14 mouse cellular contexts compared by ENCODE assay signal in genomic region chr9:66182679-66182993, GRCm38 (mm10). TPM values are rescaled to one million over a fixed set of nuclear protein-coding genes. Genes with fewer than 3 reads are reported as not detected.
DNase-seq lines count a peak whose midpoint lies in the region; ATAC-seq lines count a peak whose summit lies in the region.
"Had no signal": no experiment of that assay in that cellular context is flagged by ENCODE, and none has a peak within 500 bp of the region (broad histone marks: within the 10 kb centered on the region; RNA-seq: fewer than 3 reads in every experiment).

No protein-coding gene starts in this region.

- no peak overlapping the region for H3K4me3 ChIP-seq in heart, embryonic 11.5 days (ENCODE audit: low read depth, low read length)
- no peak overlapping the region for H3K4me3 ChIP-seq in embryonic facial prominence, embryonic 14.5 days (ENCODE audit: low read depth, low read length)
- peak overlapping the region; percentile 36 for H3K4me3 ChIP-seq in liver, embryonic 12.5 days
- H3K4me3 ChIP-seq in midbrain, embryonic 11.5 days (ENCODE audit: low read depth, low read length), result no peak overlapping the region
- H3K4me3 ChIP-seq: neural tube, embryonic 13.5 days had no signal

- H3K4me1 ChIP-seq in heart, embryonic 11.5 days (ENCODE audit: control insufficient read depth, insufficient read depth, low read length), result peaks cover 31% of the 10 kb centered on the region
- H3K4me1 ChIP-seq in embryonic facial prominence, embryonic 14.5 days (ENCODE audit: control insufficient read depth, insufficient read depth, low read length), result peaks cover 3% of the 10 kb centered on the region; the same call in 1 of the 2 replicates
- peaks cover 96% of the 10 kb centered on the region for H3K4me1 ChIP-seq in liver, embryonic 12.5 days
- peaks cover 10% of the 10 kb centered on the region for H3K4me1 ChIP-seq in midbrain, embryonic 11.5 days (ENCODE audit: control insufficient read depth, insufficient read depth, low read length)

- H3K9me3 ChIP-seq in heart, embryonic 11.5 days (replicated peaks; ENCODE audit: control insufficient read depth, low read length), result no peaks in the 10 kb centered on the region
- no peaks in the 10 kb centered on the region for H3K9me3 ChIP-seq in embryonic facial prominence, embryonic 14.5 days (ENCODE audit: control insufficient read depth, low read length)
- H3K9me3 ChIP-seq in liver, embryonic 12.5 days (replicated peaks), result no peaks in the 10 kb centered on the region
- H3K9me3 ChIP-seq in midbrain, embryonic 11.5 days (ENCODE audit: control insufficient read depth, low read length), result no peaks in the 10 kb centered on the region
- H3K9me3 ChIP-seq: neural tube, embryonic 13.5 days had no signal

- no peaks in the 10 kb centered on the region for H3K36me3 ChIP-seq in heart, embryonic 11.5 days (ENCODE audit: control insufficient read depth, insufficient read depth, low read length)
- no peaks in the 10 kb centered on the region for H3K36me3 ChIP-seq in embryonic facial prominence, embryonic 14.5 days (ENCODE audit: control insufficient read depth, insufficient read depth, low read length)
- no peaks in the 10 kb centered on the region for H3K36me3 ChIP-seq in liver, embryonic 12.5 days
- H3K36me3 ChIP-seq in midbrain, embryonic 11.5 days (ENCODE audit: control insufficient read depth, insufficient read depth, low read length), result no peaks in the 10 kb centered on the region
- H3K36me3 ChIP-seq: neural tube, embryonic 13.5 days had no signal

- H3K27me3 ChIP-seq in heart, embryonic 11.5 days (ENCODE audit: control insufficient read depth, insufficient read depth, low read length), result no peaks in the 10 kb centered on the region
- no peaks in the 10 kb centered on the region for H3K27me3 ChIP-seq in embryonic facial prominence, embryonic 14.5 days (replicated peaks; ENCODE audit: control insufficient read depth, insufficient read depth, low read length)
- no peaks in the 10 kb centered on the region for H3K27me3 ChIP-seq in liver, embryonic 12.5 days (replicated peaks)
- H3K27me3 ChIP-seq in midbrain, embryonic 11.5 days (ENCODE audit: control insufficient read depth, insufficient read depth, low read length), result no peaks in the 10 kb centered on the region
- H3K27me3 ChIP-seq: neural tube, embryonic 13.5 days had no signal

- WGBS in heart, embryonic 11.5 days (ENCODE audit: insufficient replicate concordance), result 39% methylated on average over 3 of the region's 3 CpGs
- 65% methylated on average over 3 of the region's 3 CpGs for WGBS in embryonic facial prominence, embryonic 14.5 days
- WGBS in liver, embryonic 12.5 days (ENCODE audit: insufficient replicate concordance), result 22% methylated on average over 3 of the region's 3 CpGs
- WGBS in midbrain, embryonic 11.5 days, result 75% methylated on average over 3 of the region's 3 CpGs

- ATAC-seq in heart, embryonic 11.5 days (replicated peaks; ENCODE audit: insufficient number of reproducible peaks, low FRiP score, low TSS enrichment), result peak; percentile 44; the same call in 1 of the 2 replicates
- no peak for ATAC-seq in embryonic facial prominence, embryonic 14.5 days (ENCODE audit: low read depth)
- ATAC-seq in liver, embryonic 12.5 days, result peak; percentile 47
- ATAC-seq in midbrain, embryonic 11.5 days (ENCODE audit: low FRiP score), result no peak
- ATAC-seq: forebrain, embryonic 16.5 days had no signal

- peak overlapping the region; percentile 37; the same call in 1 of the 2 replicates for H3K4me2 ChIP-seq in heart, embryonic 11.5 days
- H3K4me2 ChIP-seq in embryonic facial prominence, embryonic 14.5 days (ENCODE audit: low read depth, low read length), result no peak overlapping the region
- H3K4me2 ChIP-seq in liver, embryonic 12.5 days, result peak overlapping the region; percentile 70
- no peak overlapping the region for H3K4me2 ChIP-seq in midbrain, embryonic 11.5 days
- H3K4me2 ChIP-seq: neural tube, embryonic 13.5 days had no signal

- peak overlapping the region; percentile 88 for H3K27ac ChIP-seq in heart, embryonic 11.5 days (ENCODE audit: low read depth, low read length)
- H3K27ac ChIP-seq in embryonic facial prominence, embryonic 14.5 days (replicated peaks; ENCODE audit: low read depth, low read length), result peak overlapping the region; percentile 41
- peak overlapping the region; percentile 98 for H3K27ac ChIP-seq in liver, embryonic 12.5 days
- H3K27ac ChIP-seq in midbrain, embryonic 11.5 days (ENCODE audit: low read depth, low read length), result no peak overlapping the region; the same call in 1 of the 2 replicates
- H3K27ac ChIP-seq: neural tube, embryonic 13.5 days had no signal

- H3K9ac ChIP-seq in heart, embryonic 11.5 days (ENCODE audit: low read depth, low read length), result peak overlapping the region; percentile 17; the same call in 1 of the 2 replicates
- no peak overlapping the region for H3K9ac ChIP-seq in embryonic facial prominence, embryonic 14.5 days (ENCODE audit: low read depth, low read length)
- peak overlapping the region; percentile 72 for H3K9ac ChIP-seq in liver, embryonic 12.5 days
- no peak overlapping the region for H3K9ac ChIP-seq in midbrain, embryonic 11.5 days (ENCODE audit: low read length)
- H3K9ac ChIP-seq: neural tube, embryonic 13.5 days had no signal

- DNase-seq in heart, adult 9 months (ENCODE audit: low spot score in 2 of 2), result no peak
- peak; percentile 23 for DNase-seq in A20 (ENCODE audit: low read depth, low spot score)
- no peak for DNase-seq in embryonic facial prominence, embryonic 14.5 days (ENCODE audit: low spot score)
- DNase-seq in kidney, adult 9 months, result no peak
- DNase-seq in thymus, postnatal 14 days, result no peak
- DNase-seq in midbrain, embryonic 11.5 days (ENCODE audit: low spot score, missing footprints), result no peak
- DNase-seq: B cell, adult 2 months; cerebellum, adult 9-11 months; gastrocnemius, postnatal 25 days; thymus, adult 2 months had no signal

RNA-seq across cellular contexts. Expression of gene Dapk2, which starts 24.6 kb away (rescaled TPM):
- polyA plus RNA-seq in heart, embryonic 11.5 days (2014; fragmentation: Nextera tagmentation; extraction: Ambion mirVana), result 9.8 and 11.2 TPM in 2 replicates
- polyA plus RNA-seq in embryonic facial prominence, embryonic 14.5 days (2014; fragmentation: Nextera tagmentation; extraction: Ambion mirVana), result 10.6 and 14.3 TPM in 2 replicates
- 12.3 and 16.4 TPM in 2 replicates for polyA plus RNA-seq in liver, embryonic 12.5 days (2016; fragmentation: Nextera tagmentation; extraction: Ambion mirVana)
- 6.7 and 7.4 TPM in 2 replicates for polyA plus RNA-seq in midbrain, embryonic 11.5 days (2014; fragmentation: Nextera tagmentation; extraction: Ambion mirVana)

RNA-seq across cellular contexts. Expression of gene Ciao2a, which starts 56.2 kb away (rescaled TPM):
- polyA plus RNA-seq in heart, embryonic 11.5 days (2014; fragmentation: Nextera tagmentation; extraction: Ambion mirVana), result 178 and 181 TPM in 2 replicates
- 112 and 119 TPM in 2 replicates for polyA plus RNA-seq in embryonic facial prominence, embryonic 14.5 days (2014; fragmentation: Nextera tagmentation; extraction: Ambion mirVana)
- polyA plus RNA-seq in liver, embryonic 12.5 days (2016; fragmentation: Nextera tagmentation; extraction: Ambion mirVana), result 199 TPM in 2 replicates
- polyA plus RNA-seq in midbrain, embryonic 11.5 days (2014; fragmentation: Nextera tagmentation; extraction: Ambion mirVana), result 156 and 171 TPM in 2 replicates

RNA-seq across cellular contexts. Expression of gene Snx1, which starts 56.2 kb away (rescaled TPM):
- 71.7 and 73.5 TPM in 2 replicates for polyA plus RNA-seq in heart, embryonic 11.5 days (2014; fragmentation: Nextera tagmentation; extraction: Ambion mirVana)
- 139 and 143 TPM in 2 replicates for polyA plus RNA-seq in embryonic facial prominence, embryonic 14.5 days (2014; fragmentation: Nextera tagmentation; extraction: Ambion mirVana)
- polyA plus RNA-seq in liver, embryonic 12.5 days (2016; fragmentation: Nextera tagmentation; extraction: Ambion mirVana), result 89.6 and 95.1 TPM in 2 replicates
- 147 and 150 TPM in 2 replicates for polyA plus RNA-seq in midbrain, embryonic 11.5 days (2014; fragmentation: Nextera tagmentation; extraction: Ambion mirVana)

Comparison
In these comparisons a context has a peak if more than half of its experiments do, and no peak if none do; other contexts are left out.
1. ATAC-seq: peak in heart, embryonic 11.5 days (single experiment) and liver, embryonic 12.5 days (single experiment); none in embryonic facial prominence, embryonic 14.5 days (single experiment) and midbrain, embryonic 11.5 days (single experiment).
2. H3K4me2 ChIP-seq: peak in heart, embryonic 11.5 days (single experiment) and liver, embryonic 12.5 days (single experiment); none in embryonic facial prominence, embryonic 14.5 days (single experiment) and midbrain, embryonic 11.5 days (single experiment).
3. H3K9ac ChIP-seq: peak in heart, embryonic 11.5 days (single experiment) and liver, embryonic 12.5 days (single experiment); none in embryonic facial prominence, embryonic 14.5 days (single experiment) and midbrain, embryonic 11.5 days (single experiment).